Mouse (Mus musculus) hindbrain, embryonic 10.5 days (tissue): ENCODE measurements at regions not wholly inside any gene's neighbourhood (a gene's known extent, or its start where the extent isn't known, plus 50 kb on each side); places are given as distances from the start of the nearest gene placed in this dataset.

Experiments used
- DNase-seq: peaks from one replicate; pipeline ENCODE4 v3.0.0-alpha.2; 2017; ENCODE audit warnings: low spot score
- H3K27ac ChIP-seq: fragments of 300-500 bp; sonication (generic); 2 replicates; pipeline ENCODE4 v1.5.1; 2016; ENCODE audit warnings: mild to moderate bottlenecking, moderate library complexity
- H3K27me3 ChIP-seq: fragments of 300-500 bp; sonication (generic); 2 replicates; pipeline ENCODE4 v1.6.1; 2016; ENCODE audit warnings: mild to moderate bottlenecking; ENCODE audit not compliant: poor library complexity, insufficient read depth, severe bottlenecking
- H3K36me3 ChIP-seq: fragments of 300-500 bp; sonication (generic); 2 replicates; pipeline ENCODE4 v1.6.1; 2016; ENCODE audit warnings: mild to moderate bottlenecking, moderate library complexity
- H3K4me1 ChIP-seq: fragments of 300-500 bp; sonication (generic); replicated peaks from 2 replicates; pipeline ENCODE4 v1.6.1; 2016; ENCODE audit warnings: mild to moderate bottlenecking
- H3K4me3 ChIP-seq: fragments of 300-500 bp; sonication (generic); 2 replicates; pipeline ENCODE4 v1.5.1; 2016; ENCODE audit warnings: mild to moderate bottlenecking, moderate library complexity
- H3K9me3 ChIP-seq: fragments of 300-500 bp; sonication (generic); 2 replicates; pipeline ENCODE4 v1.6.1; 2016; ENCODE audit warnings: mild to moderate bottlenecking, moderate library complexity
- WGBS: fragments of 180-500 bp; shearing (Covaris S2); methylation state at CpG from one replicate; pipeline ENCODE4 v1.1.7; 2016; 5-methylcytosine and 5-hydroxymethylcytosine counted together

DNA sequence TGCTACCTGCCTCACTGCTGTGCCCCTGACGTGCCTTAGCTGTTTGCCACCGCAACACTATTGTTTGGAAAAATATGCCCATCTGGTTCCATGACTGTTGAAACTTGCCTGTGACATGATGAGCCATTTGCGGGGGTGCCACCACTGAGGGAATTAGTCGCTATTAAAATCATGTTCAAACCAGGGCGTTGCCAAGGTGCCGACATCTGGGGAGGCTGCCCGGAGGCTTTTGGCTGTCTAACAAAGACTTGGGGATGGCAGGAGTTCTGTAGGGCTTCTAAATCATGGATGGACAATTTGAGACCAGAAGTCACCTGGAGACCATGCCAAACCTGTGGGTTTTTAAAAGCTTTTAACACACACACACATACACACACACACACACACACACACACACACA lies 100.5 kb upstream of the Arntl start:
- H3K27ac ChIP-seq = no peak overlapping the region
- peaks cover 12% of the 10 kb centered on the region; the same call in 1 of the 2 replicates for H3K4me1 ChIP-seq
- H3K36me3 ChIP-seq = no peaks in the 10 kb centered on the region
- no peaks in the 10 kb centered on the region for H3K27me3 ChIP-seq
- H3K9me3 ChIP-seq = no peaks in the 10 kb centered on the region
- H3K4me3 ChIP-seq = no peak overlapping the region
- WGBS = 91% methylated on average over 7 of the region's 7 CpGs
- no peak for DNase-seq

DNA sequence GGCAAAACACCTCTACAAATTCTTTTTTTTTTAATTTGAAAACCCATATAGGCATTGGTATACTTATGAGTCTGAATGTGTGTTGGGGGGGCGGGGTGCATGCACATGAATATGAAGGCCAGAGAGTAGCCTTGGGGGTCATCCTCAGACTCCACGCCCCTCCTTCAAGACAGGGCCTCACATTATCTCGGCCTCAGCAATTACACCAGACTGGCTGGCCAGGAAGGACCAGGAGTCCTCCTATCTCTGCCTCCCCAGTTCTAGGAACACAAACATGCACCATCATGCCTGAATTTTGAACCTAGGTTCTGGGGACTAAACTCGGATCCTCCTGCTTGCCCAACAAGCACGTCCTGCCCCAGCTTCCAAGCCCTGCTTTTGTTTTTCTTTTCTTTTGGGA lies 99.3 kb upstream of the Arntl start:
- peak overlapping the region; percentile 5; the same call in 1 of the 2 replicates for H3K27ac ChIP-seq
- DNase-seq = no peak
- H3K27me3 ChIP-seq = no peaks in the 10 kb centered on the region
- 82% methylated on average over 5 of the region's 5 CpGs for WGBS
- H3K4me1 ChIP-seq = peaks cover 12% of the 10 kb centered on the region; the same call in 1 of the 2 replicates
- no peaks in the 10 kb centered on the region for H3K9me3 ChIP-seq
- no peaks in the 10 kb centered on the region for H3K36me3 ChIP-seq
- H3K4me3 ChIP-seq = no peak overlapping the region

DNA sequence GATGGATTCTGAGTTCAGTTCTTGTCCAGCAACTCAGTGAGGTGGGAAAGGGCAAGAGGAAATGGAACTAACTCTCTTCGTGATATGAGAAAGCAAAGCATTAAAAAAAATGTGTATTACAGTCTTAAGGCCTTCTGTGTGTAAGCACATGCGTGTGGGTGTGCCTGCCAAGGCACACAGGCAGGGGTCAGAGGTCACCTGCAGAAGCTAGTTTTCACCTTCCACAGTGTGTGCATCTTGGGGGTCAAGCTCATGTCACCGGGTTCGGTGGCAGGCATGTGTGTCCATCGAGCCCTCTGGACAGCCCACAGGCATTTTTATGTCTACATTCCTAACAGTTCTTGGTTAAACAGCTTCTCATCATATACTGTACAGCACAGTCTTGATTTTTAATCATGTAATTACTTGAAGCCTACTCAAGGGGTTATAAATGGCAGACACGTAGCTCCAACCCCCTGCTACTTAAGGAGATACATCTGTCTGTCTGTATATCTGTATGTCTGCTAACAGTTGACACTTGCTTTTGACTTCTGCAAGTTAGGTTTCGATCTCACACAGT lies 98.7 kb upstream of the Arntl start:
- no peaks in the 10 kb centered on the region for H3K27me3 ChIP-seq
- no peak overlapping the region for H3K4me3 ChIP-seq
- H3K9me3 ChIP-seq = no peaks in the 10 kb centered on the region
- peaks cover 12% of the 10 kb centered on the region; the same call in 1 of the 2 replicates for H3K4me1 ChIP-seq
- no peaks in the 10 kb centered on the region for H3K36me3 ChIP-seq
- WGBS = 83% methylated on average over 7 of the region's 7 CpGs
- DNase-seq = no peak
- no peak overlapping the region for H3K27ac ChIP-seq

DNA sequence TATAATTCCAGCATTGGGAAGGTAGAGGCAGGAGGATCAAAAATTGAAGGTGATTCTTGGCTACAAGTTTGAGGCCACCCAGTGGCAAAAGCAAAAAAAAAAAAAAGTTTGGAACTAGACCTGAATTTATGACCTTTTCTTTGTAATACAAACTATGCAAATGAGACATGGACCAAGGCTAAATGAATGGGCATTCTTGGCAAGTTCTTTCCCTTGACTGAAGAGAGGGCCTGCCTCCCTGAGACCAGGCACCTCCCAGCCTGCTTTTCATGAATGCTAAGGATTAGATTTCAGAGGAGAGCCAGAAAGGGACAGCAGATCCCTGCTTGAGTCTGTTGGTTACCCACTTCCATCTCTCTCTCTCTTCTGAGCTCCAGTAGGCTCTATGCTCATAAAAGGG lies 97.8 kb upstream of the Arntl start:
- no peaks in the 10 kb centered on the region for H3K27me3 ChIP-seq
- no peaks in the 10 kb centered on the region for H3K9me3 ChIP-seq
- no peak for DNase-seq
- peaks cover 12% of the 10 kb centered on the region; the same call in 1 of the 2 replicates for H3K4me1 ChIP-seq
- H3K27ac ChIP-seq = no peak overlapping the region
- H3K4me3 ChIP-seq = no peak overlapping the region
- H3K36me3 ChIP-seq = no peaks in the 10 kb centered on the region

DNA sequence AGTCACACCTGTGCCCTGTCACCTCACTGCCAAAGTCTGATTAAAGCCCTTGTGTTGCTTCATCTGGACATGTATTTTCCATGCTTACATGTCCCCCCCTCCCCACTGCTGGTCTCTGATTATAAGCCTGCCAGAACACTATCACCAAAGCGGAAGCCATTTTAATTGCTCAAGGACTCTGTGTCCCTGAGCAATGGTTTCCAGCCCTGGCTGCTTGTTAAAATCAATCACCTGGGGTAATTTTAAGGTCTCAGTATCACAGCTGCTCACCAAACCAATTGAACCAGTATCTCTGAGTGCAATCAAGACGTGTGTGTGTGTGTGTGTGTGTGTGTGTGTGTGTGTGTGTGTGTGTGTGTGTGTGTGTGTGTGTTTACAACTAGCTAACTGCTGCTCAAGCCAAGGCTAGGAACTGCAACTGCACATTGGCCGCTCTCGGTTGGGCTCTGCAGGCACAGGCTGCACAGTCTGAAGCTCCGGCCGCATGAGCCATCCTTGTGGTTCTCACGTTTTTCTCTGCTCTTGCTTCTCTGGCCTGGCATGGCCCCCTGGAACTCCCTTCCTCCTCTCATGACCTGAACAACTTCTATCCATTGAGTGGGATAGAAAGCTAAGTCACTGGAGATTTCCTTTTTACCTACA lies 96.3 kb upstream of the Arntl start:
- WGBS = 80% methylated on average over 7 of the region's 7 CpGs
- no peaks in the 10 kb centered on the region for H3K36me3 ChIP-seq
- no peak overlapping the region for H3K4me3 ChIP-seq
- no peak overlapping the region; the same call in 1 of the 2 replicates for H3K27ac ChIP-seq
- no peaks in the 10 kb centered on the region; the same call in 1 of the 2 replicates for H3K27me3 ChIP-seq
- H3K9me3 ChIP-seq = no peaks in the 10 kb centered on the region
- H3K4me1 ChIP-seq = peaks cover 12% of the 10 kb centered on the region; the same call in 1 of the 2 replicates
- no peak for DNase-seq

DNA sequence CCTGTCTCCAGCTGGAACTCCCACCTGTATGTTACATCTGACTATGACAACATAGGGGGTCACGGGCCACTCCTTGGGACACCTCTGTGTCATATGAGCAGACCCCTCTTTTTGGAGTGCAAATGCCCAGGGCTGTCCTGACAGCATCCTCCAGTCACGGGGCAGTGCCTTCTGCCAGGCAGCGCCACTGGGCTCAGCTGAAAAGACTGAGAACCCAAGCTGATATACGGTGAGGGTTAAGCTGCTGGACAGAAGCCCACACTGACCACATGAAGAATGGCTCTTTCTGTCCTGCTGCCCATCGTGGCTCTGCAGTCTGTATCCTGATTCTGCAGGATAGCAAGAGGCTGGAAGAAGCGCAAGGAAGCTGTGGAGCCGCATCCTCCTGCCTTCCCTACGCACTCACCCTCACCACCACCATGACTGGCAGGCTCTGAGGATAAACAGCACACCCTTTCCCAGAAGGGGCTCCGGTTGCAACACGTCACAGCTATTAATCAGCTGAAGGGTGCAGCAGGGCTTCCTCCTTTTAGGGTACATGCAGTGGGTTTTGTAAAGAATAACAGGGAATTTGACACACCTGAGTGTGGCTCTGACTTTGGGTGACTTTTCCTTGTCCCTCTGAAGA lies 93.9 kb upstream of the Arntl start:
- H3K9me3 ChIP-seq = no peaks in the 10 kb centered on the region
- WGBS = 76% methylated on average over 10 of the region's 10 CpGs
- no peaks in the 10 kb centered on the region; the same call in 1 of the 2 replicates for H3K27me3 ChIP-seq
- DNase-seq = no peak
- H3K36me3 ChIP-seq = no peaks in the 10 kb centered on the region
- no peak overlapping the region for H3K27ac ChIP-seq
- no peak overlapping the region for H3K4me3 ChIP-seq
- peaks cover 8% of the 10 kb centered on the region; the same call in 1 of the 2 replicates for H3K4me1 ChIP-seq

DNA sequence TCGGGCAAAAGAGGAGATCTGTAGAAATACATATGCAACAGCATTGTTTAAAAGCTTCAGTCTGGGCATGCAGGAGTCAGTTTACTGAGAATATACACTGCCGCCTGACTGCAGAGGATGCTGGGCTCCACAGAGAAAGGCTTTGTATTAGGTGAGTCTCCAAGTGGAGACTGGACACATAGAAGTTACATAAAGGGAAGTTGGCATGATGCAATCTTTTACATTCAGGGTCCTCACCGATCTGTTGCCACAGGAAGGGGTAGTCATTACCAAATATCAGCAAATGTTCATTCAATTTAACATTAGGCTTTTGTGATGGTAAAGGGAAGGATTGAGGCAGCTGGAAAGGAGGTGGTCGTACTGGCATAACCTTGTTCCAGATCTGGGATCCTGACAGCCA lies 89.7 kb upstream of the Arntl start:
- no peaks in the 10 kb centered on the region; the same call in 1 of the 2 replicates for H3K27me3 ChIP-seq
- no peak for DNase-seq
- 0 out of 2 replicates have a peak, but pooled peaks cover 5% of the 10 kb centered on the region for H3K9me3 ChIP-seq
- no peaks in the 10 kb centered on the region for H3K4me1 ChIP-seq
- H3K36me3 ChIP-seq = no peaks in the 10 kb centered on the region
- WGBS = 88% methylated on average over 4 of the region's 4 CpGs
- no peak overlapping the region for H3K4me3 ChIP-seq
- no peak overlapping the region for H3K27ac ChIP-seq

DNA sequence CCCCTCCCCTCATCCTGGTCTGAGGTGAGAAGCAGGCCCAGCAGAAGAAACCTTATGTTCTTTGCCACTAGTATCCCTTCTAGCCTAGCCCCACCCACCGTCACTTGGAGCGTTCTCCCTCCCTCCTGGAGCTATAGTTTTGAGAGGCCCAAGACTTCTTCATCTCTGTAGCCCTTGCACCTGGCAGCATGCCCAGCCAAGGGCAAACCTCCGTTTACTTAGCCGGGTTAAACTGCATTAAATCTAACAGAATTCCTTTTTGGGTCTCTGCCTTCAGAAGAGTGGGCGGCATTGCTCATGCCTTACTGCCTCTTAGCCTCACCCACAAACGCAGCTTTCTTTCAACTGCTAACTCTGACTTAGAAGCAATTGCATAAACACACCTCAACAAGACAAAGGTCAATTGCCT lies 85.3 kb upstream of the Arntl start:
- Histone ChIP-seq H3K27ac (no peak overlapping the region), H3K36me3 (no peaks in the 10 kb centered on the region), H3K27me3 (no peaks in the 10 kb centered on the region), H3K9me3 (0 out of 2 replicates have a peak, but pooled peaks cover 5% of the 10 kb centered on the region), H3K4me3 (no peak overlapping the region), H3K4me1 (no peaks in the 10 kb centered on the region)
- 78% methylated on average over 6 of the region's 6 CpGs for WGBS
- no peak for DNase-seq

DNA sequence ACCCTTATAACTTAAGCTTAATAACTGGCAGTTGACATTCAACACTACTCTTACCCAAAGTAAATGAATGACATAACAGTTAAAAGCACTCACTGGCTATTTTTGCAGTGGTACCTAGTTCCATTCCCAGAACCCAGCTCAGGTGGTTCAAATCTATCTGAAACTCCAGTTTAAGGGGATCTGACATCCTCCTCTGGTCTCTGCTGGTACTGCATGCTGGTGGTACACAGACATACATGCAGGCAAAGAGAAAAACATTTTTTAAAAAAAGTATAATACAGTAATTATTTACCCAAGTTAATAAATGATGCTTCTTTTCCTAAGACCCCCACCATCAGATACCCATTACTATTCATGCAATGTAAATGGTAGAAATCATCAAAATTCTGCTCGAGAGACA lies 81.3 kb upstream of the Arntl start:
- Histone ChIP-seq H3K27ac (no peak overlapping the region), H3K4me3 (no peak overlapping the region), H3K27me3 (no peaks in the 10 kb centered on the region), H3K36me3 (no peaks in the 10 kb centered on the region), H3K4me1 (peaks cover 8% of the 10 kb centered on the region), H3K9me3 (no peaks in the 10 kb centered on the region)
- no peak for DNase-seq
- 76% methylated on average over 1 of the region's 1 CpGs for WGBS

DNA sequence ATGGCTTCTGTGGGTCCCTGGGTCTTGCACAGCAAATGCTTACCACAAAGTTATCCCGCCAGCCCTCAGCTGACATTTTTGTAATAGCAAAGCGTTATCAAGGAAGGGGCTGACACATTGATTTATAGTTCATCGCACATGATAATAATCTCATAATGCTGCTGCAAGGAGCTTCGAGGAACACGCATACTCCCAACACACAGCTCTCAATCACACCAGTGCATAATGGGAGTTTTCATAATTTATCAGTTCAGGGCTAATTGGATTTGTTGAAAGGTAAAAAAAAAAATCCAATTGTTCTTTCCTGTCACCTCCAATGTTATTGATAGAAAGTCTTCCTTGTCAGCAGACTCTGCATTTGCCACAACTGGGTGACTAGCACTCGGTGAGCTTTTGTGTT lies 76.7 kb upstream of the Arntl start:
- H3K4me1 ChIP-seq = peaks cover 11% of the 10 kb centered on the region
- 77% methylated on average over 6 of the region's 6 CpGs for WGBS
- DNase-seq = no peak

DNA sequence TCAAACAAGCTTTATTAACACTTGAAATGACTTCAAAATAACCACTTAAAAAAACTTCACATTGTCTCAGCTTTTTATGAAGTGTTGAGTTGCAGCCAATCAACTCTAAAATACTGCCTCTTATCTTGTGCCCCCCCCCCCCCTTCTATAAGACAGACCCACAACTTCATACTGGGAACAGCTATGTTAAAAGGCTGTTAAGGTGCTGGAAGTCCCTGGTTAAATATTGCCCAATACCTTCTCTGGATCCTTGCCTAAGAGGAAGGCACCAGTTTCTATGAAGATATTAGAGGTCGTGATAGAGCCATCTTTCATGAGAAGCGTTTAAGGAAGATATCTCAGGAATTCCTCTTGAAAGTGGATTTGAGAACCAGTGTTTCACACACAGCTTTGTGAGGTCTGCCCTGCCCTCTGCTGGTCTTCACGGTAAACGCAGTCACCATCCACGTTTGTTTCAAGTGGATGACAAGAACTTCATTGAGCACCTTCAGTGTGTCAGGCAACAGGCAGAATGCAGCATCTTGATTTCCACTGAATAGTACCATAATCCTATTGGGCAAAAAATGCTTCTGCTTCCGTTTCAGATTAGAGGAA lies 75.2 kb upstream of the Arntl start:
- no peaks in the 10 kb centered on the region for H3K9me3 ChIP-seq
- peaks cover 11% of the 10 kb centered on the region for H3K4me1 ChIP-seq
- no peaks in the 10 kb centered on the region for H3K36me3 ChIP-seq
- no peaks in the 10 kb centered on the region for H3K27me3 ChIP-seq
- 7% methylated on average over 6 of the region's 6 CpGs for WGBS
- no peak overlapping the region for H3K4me3 ChIP-seq
- H3K27ac ChIP-seq = no peak overlapping the region
- peak; percentile 78 for DNase-seq

More for the DNA sequence above, 76.7 kb upstream of the Arntl start:
- H3K27me3 ChIP-seq = no peaks in the 10 kb centered on the region
- no peaks in the 10 kb centered on the region for H3K36me3 ChIP-seq
- no peak overlapping the region for H3K4me3 ChIP-seq
- H3K9me3 ChIP-seq = no peaks in the 10 kb centered on the region
- no peak overlapping the region; the same call in 1 of the 2 replicates for H3K27ac ChIP-seq

DNA sequence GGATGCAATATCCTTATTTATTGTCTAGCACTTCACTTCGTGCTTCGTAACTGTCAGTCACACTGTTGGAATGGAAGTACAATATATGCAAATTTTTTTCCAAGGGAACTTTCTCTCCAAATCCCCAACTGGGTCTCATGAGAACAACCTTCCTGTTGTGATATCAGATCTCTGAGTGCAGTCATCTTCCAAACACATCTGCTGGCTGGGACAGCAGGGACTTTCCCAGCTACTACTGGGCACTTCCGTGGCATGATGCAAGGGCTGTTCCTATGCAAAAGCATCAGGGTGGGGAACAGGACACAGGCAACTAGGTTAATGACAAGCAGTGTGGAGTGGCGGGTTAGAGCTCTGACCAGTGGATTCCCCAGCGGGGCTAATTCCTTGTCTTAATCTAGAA lies 73.4 kb upstream of the Arntl start:
- Histone ChIP-seq H3K27me3 (no peaks in the 10 kb centered on the region), H3K9me3 (no peaks in the 10 kb centered on the region), H3K4me1 (peaks cover 11% of the 10 kb centered on the region), H3K27ac (no peak overlapping the region), H3K36me3 (no peaks in the 10 kb centered on the region), H3K4me3 (no peak overlapping the region)
- WGBS = 71% methylated on average over 5 of the region's 5 CpGs
- no peak for DNase-seq

DNA sequence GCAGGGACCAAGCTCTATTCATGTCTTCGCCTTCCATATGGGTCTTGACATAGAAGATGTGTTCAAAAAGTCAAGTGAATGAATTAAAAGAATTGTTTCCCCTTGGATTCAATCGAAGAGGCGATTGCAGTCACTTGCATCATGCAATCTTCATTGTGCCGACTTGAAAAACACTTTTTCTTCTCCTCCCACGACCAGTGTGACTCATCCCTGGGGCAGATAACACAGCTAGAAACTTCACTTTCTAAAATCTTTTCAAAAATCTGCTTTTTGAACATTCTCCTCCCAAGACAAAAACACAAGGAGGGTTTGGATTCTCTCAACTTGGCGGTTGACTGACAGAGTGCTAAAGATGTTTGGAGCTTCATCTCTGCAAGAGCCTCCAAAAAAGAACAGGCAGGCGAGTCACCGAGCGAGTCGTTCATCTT lies 67.2 kb upstream of the Arntl start:
- no peaks in the 10 kb centered on the region for H3K9me3 ChIP-seq
- no peaks in the 10 kb centered on the region for H3K36me3 ChIP-seq
- 0 out of 2 replicates have a peak, but pooled peaks cover 13% of the 10 kb centered on the region for H3K27me3 ChIP-seq
- H3K4me3 ChIP-seq = no peak overlapping the region
- WGBS = 85% methylated on average over 10 of the region's 10 CpGs
- H3K27ac ChIP-seq = no peak overlapping the region
- peaks cover 19% of the 10 kb centered on the region for H3K4me1 ChIP-seq
- DNase-seq = no peak
